Mouse (Mus musculus): ENCODE data around the gene Wasl. TPM values are rescaled to one million over a fixed set of nuclear protein-coding genes. Genes with fewer than 3 reads are reported as not detected.
A peak's percentile ranks its signal among the peaks of the same experiment; 100 is the strongest.

Gene Wasl
- total RNA-seq, 2 experiments from 2014 or later = 5.1 to 21.5 TPM

DNA sequence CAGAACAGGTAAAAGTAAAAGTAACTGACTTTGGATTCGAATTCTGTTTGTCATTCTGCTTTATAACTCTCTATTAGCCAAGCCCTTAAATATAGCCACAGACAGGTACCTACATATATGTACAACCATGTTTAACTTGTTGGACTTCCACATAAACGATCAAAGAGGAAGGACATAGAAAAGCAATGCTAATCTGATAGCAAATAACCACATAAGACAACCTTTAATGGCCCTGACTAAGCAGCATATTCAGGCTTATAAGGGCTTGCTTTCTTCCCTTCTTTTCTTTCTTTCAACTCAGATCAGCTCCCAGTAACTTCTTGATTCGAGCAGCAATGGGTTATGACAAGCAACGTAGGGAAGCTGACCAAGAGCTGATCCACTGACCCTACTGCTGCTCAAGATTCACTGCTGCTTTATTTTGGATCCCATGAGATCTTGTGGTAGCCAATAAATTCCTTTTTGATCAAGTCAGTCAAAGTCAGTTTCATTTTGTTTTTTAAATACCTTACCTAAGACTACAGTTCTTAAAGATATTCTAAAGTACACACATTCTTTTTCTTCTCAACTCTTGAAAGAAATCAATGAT, 17.6 kb downstream of the Wasl start:
- ATAC-seq (replicated peaks; ENCODE audit: poor library complexity) = peak; percentile 21; the same call in 1 of the 2 replicates

DNA sequence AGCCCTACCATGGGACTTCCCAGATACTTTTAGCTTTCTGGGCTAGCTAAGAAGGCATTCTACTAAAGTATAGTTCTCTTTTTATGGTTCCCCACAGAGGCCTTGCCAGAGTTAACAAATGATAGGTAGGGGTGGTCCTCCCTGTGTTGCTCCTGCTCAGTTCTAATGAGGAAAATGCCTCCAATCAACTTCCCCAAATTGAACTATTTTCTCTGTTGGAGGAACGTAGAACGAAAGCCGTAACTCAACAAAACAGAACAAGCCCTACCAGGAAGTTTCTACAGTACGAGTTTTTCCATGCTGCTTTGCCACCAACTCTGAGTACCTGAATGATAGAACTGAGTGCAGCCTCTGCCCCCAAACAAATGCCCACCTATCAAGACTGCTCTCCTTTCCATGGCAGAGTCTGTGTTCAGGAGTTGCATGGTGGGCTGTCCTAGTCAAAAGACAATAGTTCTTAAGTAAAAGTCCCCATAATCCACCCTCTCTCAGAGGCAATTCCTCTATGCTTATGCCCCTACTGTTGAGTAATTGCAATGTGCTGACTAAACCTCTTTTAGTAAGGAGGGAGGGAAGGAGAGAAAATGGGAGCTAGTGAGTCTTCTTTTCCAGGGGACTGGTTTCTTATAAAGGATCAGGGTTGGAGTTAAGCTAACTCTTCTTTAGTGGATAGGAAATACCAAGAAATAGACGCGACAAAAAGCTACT, 19.3 kb downstream of the Wasl start:
- ATAC-seq (replicated peaks; ENCODE audit: poor library complexity) = peak; percentile 82

DNA sequence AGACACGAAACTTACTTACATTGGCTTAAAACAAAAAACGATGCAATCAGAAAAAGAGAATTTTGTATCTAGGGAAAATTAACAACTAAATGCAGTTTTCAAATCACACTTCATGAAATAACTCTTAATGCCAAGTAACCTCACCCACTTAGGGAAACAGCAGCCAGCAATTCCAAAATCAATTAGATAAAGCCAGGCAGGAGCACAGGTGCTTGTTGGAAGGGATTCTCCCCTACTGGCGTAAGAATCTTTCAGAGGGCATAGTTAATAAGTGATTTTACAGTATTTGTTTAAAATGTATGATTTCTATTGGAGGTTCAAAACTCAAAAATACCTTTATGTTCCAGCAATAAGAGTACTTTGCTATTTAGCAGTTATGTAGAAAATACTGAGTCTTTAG, 21.8 kb downstream of the Wasl start:
- ATAC-seq (replicated peaks; ENCODE audit: poor library complexity) = no peak

GRCm38 (mm10) chr6:24642161-24642560, 22.6 kb downstream of the Wasl start:
- no peak for ATAC-seq (replicated peaks; ENCODE audit: poor library complexity)

DNA sequence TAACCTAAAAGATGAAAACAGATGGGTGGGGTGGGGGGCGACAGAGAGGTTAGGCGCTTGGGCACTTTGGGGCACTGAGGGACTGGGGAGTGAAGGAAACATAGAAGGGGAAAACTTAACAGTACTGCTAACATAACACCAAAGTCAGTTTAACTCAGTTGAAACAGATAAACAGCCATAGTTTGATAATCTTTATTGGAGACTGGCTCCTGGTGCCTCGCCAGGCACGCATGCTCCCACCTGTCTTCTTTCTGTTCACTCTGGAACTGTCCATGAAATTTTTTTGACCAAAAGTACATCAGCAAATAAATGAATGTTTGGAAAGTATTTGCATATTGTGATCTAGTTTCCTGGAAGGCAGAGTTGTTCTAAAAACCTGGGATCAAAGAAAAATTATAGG, 23.5 kb downstream of the Wasl start:
- ATAC-seq (replicated peaks; ENCODE audit: poor library complexity) = no peak

GRCm38 (mm10) chr6:24635814-24636213, 29.0 kb downstream of the Wasl start:
- no peak for ATAC-seq (replicated peaks; ENCODE audit: poor library complexity)

- no peak for ATAC-seq (replicated peaks; ENCODE audit: poor library complexity)
These were observed 30.7 kb downstream of the Wasl start for GRCm38 (mm10) chr6:24634065-24634464.

DNA sequence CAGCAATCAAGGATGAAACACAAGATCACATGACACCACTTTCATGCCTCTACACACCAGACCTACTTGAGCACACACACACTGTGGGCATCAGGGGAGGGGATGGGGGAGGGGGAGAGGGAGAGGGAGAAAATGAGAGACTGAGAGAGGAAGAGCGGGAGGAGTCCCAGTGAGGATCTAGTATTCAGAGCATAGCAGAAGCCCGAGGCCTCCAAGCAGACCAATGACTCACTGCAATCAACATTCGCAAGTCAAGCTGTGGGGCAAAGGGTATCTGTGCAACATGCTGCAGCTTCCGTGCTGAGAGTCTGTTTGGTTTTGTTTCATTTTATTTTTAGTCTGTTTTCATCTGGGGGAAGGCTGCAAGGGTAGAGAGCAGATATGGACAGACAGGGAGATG, 32.7 kb downstream of the Wasl start:
- ATAC-seq (replicated peaks; ENCODE audit: poor library complexity) = no peak

DNA sequence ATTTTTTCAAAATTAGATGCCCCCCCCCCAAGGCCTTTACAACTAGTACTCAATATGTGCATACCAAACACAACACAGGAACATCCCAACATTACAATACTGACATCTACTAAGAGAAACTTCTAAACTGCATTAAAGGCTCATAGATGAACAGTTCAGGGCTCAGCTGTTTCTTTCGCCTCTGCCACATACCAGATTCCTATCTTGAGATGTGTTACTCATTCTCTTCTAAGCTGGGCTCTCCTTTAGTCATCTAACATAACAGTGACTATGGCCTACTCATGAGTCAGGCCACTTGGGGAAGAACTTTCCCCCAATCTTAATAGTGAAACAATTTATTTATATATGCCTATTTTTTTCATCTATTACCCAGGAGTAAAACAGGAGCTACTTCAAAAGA, 36.3 kb downstream of the Wasl start:
- ATAC-seq (replicated peaks; ENCODE audit: poor library complexity) = no peak

DNA sequence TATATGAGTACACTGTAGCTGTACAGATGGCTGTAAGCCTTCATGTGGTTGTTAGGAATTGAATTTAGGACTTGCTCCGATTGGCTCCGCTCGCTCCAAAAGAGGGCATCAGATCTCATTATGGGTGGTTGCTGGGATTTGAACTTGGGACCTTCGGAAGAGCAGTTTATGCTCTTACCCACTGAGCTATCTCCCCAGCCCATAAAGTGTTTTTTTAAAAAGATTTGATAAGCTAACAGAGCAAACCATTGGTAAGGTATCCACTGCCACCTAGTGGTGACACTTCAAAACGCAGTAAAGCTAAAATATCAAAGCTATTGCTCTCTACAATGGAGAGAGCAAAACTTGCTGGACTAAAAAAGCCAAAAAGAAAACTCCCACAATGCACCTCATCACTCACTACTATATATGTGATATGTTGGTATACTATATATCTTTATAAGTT, 37.2 kb downstream of the Wasl start:
- peak; percentile 99 for ATAC-seq (replicated peaks; ENCODE audit: poor library complexity)

DNA sequence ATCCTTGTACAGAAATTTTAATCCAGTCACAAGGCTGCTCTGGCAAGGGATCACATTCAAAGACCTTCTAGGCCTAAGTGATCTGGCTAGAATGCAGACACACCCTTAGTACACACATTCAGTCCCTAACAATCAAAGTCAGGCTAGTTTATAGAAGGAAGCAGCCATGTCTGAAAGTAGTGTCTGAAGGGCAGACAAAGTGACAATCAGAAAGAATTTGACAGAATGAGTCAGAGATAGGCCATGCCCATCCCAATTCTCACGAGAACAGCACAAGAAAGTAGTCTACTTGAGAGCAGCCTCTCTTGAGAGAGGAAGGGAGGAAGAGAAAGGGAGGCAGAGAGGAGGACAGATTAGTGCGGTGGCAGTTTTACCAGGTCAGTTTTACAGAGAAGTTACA, 42.7 kb downstream of the Wasl start:
- ATAC-seq (replicated peaks; ENCODE audit: poor library complexity) = no peak

DNA sequence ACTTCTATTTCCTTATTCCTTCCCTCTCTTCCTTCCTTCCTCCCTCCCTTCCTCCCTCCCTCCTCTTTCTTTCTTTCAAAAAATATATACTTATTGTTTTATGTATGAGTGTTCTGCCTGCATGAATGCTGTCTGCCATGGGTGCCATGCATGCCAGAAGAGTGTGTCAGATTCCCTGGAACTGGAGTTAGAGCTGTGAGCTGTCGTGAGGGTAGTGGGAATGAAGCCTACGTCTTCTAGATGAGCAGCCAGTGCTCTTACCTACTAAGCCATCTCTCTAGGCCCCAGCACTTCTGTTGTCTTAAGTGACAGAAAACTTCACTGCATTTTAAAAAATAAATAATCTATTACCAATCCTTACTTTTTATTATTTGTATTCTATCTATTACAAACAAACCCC, 43.9 kb downstream of the Wasl start:
- ATAC-seq (replicated peaks; ENCODE audit: poor library complexity) = no peak

GRCm38 (mm10) chr6:24619285-24620045, 45.3 kb downstream of the Wasl start:
- no peak for ATAC-seq (replicated peaks; ENCODE audit: poor library complexity)

DNA sequence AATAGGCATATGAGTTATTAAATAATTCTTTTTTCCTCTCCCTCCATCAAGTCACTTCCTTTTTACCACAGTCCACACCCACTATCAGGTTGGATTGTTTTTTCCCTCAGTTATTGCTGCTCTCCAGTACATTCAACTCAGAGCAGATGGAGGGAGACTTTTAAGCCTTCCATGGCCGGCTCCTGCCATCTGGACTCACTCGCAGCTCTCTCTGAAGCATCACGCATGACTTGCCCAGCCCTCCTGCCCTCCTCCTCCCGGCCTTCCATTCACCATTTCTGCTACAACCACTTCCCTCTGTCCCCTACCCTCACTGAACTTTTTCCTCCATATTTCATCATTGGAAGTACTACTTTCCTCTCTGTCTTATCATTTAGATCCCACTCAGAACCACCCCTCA, 48.1 kb downstream of the Wasl start:
- ATAC-seq (replicated peaks; ENCODE audit: poor library complexity) = no peak

DNA sequence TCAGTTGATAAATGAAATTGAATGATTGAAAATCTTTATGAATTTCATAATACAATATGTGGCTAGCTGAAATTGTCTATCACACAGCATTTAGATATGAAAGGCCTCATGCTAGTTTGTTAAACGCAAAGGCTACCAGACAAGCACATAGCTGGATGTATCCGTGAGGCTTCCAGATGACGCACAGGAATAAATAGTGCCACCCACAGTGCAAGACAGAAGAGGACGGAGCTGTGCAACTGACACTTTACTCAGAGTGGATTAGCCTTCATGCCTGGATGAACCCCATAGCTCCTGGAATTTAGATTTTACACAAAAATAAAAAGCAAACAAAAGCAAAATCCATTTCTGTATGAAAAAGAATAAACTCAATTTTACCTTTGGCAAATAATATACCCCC, 50.9 kb downstream of the Wasl start:
- ATAC-seq (replicated peaks; ENCODE audit: poor library complexity) = no peak

DNA sequence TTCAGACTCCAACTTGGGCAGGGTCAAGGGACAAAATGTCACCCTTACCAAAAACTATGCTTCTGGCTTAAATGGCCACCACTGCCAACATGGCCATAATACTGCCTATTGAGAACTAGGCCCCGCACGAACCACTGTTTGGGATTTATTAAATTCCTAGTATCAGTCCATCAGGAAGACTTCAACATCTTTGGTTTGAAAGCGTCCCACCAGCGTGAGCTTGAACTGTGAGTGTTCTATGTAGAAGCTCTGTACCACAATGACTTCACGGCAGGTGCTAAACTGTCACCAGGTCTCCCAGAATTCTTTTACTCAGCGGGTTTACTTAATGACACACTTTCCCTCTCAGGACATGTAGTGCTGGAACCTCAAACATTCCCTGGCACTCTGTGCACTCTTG, 51.5 kb downstream of the Wasl start:
- no peak for ATAC-seq (replicated peaks; ENCODE audit: poor library complexity)

GRCm38 (mm10) chr6:24612074-24612755, 52.6 kb downstream of the Wasl start:
- ATAC-seq (replicated peaks; ENCODE audit: poor library complexity) = no peak

DNA sequence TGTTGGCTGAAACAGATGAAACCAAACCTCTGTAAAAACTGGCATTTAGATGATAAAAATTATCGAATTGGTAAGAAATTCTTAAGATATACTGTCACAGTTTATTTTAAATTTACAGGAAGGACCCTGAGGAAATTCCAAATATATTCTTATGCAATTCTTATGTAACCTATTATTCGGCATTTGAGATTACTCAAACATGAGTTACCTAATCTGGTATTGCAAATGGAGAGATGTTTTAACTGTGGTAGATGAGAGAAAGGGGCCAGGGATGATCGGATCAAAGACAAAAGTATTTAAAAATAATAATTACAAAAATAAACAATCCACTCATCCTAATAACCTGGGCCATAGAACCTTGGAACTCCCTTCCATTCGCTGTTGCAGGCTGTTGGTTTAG, 54.5 kb downstream of the Wasl start:
- peak; percentile 54; the same call in 1 of the 2 replicates for ATAC-seq (replicated peaks; ENCODE audit: poor library complexity)

DNA sequence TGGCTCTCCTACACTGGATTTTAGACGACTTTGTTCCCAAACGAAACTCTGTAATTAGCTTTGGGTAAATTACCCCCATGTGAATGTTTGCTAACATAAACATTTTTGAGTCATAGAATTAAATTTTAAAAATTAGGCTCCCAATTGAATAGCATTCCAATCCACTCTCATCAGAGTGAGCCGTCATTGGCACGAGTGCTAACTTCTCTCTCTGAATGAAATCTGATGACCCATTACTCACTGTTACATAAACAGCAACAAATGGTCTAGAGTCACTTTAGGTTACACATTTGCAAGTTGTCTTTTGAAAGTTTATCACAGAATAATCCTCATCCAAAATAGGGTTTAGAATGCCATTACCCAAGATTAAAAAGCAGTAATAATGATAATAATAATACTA, 55.3 kb downstream of the Wasl start:
- no peak for ATAC-seq (replicated peaks; ENCODE audit: poor library complexity)

DNA sequence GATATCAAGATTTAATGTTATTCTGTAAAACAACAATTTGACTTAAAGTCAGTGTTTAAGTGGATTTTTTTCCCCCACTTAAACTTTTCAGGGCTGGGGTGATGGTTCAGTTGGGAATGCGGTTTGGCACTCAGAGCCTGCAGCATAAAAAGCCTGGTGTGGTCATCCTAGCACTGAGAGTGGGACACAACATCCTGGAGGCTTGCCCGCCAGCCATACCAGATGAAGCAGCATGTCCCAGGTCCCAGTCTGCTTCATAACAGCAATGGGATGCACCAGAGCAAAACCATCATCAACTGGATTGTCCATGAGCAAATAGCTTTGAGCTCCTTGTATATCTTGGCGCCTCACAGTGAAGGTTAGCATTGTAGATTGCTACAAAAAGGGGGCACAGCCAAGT, 56.1 kb downstream of the Wasl start:
- ATAC-seq (replicated peaks; ENCODE audit: poor library complexity) = no peak

DNA sequence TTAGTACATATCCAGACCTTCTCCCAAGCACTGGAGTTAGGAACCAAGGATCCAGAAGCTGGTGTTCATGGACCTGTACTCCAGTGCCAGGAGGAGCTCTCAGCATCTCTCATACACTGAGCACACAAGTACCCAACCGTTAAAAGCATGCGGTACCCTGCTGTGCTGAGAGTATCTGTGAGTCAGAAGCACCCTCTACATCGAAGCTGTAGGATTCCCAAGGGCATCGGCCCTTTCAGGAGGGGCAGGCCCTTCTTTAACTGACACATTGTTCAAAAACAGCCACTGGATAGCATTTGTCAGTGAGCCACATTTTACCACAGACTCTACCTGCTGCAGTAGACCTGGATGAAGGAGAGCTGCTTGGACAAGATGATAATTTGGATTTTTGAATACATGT, 56.7 kb downstream of the Wasl start:
- no peak for ATAC-seq (replicated peaks; ENCODE audit: poor library complexity)

DNA sequence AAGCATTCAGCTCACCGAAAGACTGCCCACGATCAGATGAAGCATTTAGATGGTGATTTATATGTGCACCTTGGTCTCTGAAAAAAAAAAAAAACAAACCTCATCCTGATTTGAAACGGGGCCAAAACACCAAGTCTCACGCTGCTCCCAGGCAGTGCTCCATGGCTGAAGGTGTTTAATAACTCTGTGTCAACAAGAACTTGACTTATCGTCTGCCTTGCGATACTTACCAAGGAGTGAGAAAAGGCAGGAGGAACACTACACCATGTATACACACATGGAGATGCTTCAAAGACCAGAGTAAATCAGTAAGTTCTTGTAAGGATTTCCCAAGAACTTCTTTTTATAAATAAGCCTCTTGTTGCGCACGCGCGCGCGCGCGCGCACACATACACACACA, 57.3 kb downstream of the Wasl start:
- no peak for ATAC-seq (replicated peaks; ENCODE audit: poor library complexity)
